Mouse (Mus musculus) erythroblast, embryonic 14.5 days (primary cell): ENCODE measurements around the gene Rnf115.

Experiments used
- GATA1 ChIP-seq: IDR thresholded peaks from 2 replicates; pipeline ENCODE4 v1.6.1; 2012; ENCODE audit warnings: low read length, inconsistent platforms, mixed read lengths
- TAL1 ChIP-seq: IDR thresholded peaks from 3 replicates; pipeline ENCODE4 v1.6.1; 2012; ENCODE audit warnings: low read length, inconsistent platforms, mixed read lengths

- TF ChIP-seq GATA1 (no peak), TAL1 (no peak)
Measured at GRCm38 (mm10) chr3:96832930-96833329, 105.5 kb downstream of the Rnf115 start.
